Mouse (Mus musculus) heart, adult 2 months (tissue): Measurements from ENCODE around the gene Gpcpd1.

ENCODE experiments used
- CTCF ChIP-seq: fragments of 200-600 bp; IDR thresholded peaks from 2 replicates; pipeline ENCODE4 v1.8.1; 2022; ENCODE audit warnings: antibody characterized with exemption, mild to moderate bottlenecking, moderate library complexity
- POLR2A ChIP-seq: fragments of 200-500 bp; IDR thresholded peaks from 2 replicates; pipeline ENCODE4 v1.6.1; 2011; ENCODE audit warnings: mild to moderate bottlenecking, low read depth, low read length, control low read depth; ENCODE audit not compliant: insufficient read depth

DNA sequence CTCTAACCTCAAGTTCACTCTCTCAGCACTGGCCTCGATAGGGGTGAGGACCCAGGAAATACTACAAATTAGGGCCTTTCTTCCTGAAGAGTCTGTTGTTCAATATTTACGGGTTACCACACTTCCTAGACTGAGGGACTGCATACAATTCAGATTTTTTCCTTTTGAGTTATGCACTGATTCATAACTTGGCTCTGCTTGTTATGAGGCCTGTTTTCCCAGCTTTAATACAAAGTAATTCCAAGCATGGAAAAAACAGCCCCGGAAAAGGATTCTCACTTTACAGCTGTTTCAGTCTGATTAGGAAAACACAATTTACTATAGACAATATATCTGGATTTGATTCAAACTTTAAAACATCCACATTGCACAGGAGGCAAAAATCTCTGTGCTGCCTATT lies 1.5 kb downstream of the Gpcpd1 start:
- TF ChIP-seq CTCF (no peak), POLR2A (no peak)
